Mouse (Mus musculus): ENCODE measurements around the gene Ilf3. TPM values are rescaled to one million over a fixed set of nuclear protein-coding genes. Genes with fewer than 3 reads are reported as not detected.
A peak's percentile ranks its signal among the peaks of the same experiment; 100 is the strongest.

Gene Ilf3
- polyA plus RNA-seq, 1 experiment: 40.1 TPM

DNA sequence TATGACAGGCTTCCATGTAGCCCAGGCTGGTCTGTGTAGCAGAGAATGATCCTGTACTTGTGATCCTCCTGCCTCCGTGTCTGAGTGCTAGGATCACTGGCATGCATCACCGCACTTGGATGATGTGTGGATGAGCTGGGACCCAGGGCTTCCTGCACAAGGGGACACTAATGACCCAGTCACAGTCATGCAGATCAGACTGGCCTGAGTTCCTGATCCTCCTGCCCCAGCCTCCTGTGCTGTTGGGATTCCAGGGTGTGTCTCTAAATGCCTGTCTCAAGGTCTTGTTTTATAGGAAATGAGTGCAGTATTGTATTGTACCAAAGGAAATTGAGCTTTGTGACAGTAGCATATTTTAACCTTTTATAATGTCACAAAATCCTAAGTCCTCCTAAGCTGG is 50.2 kb downstream of the Ilf3 start:
- H3K4me3 ChIP-seq (replicated peaks; ENCODE audit: control insufficient read depth, low read depth, low read length): no peak overlapping the region
- peaks cover 2% of the 10 kb centered on the region; the same call in 1 of the 2 replicates for H3K4me1 ChIP-seq (ENCODE audit: control insufficient read depth, insufficient read depth, low read length)
- WGBS: 90% methylated on average over 2 of the region's 2 CpGs
- H3K27ac ChIP-seq (ENCODE audit: control insufficient read depth, insufficient read depth, low read depth, low read length, poor library complexity): no peak overlapping the region
- TF ChIP-seq CTCF (IDR thresholded peaks at IDR 0.05; ENCODE audit: control insufficient read depth, insufficient read depth, low read length): no peak
- TF ChIP-seq POLR2A (IDR thresholded peaks at IDR 0.05; ENCODE audit: borderline replicate concordance, control insufficient read depth, low read depth, low read length): no peak

GRCm38 (mm10) chr9:21419646-21420045 is 52.0 kb downstream of the Ilf3 start:
- WGBS: 66% methylated on average over 2 of the region's 2 CpGs
- no peak overlapping the region for H3K27ac ChIP-seq (ENCODE audit: control insufficient read depth, insufficient read depth, low read depth, low read length, poor library complexity)
- H3K4me1 ChIP-seq (ENCODE audit: control insufficient read depth, insufficient read depth, low read length): peaks cover 2% of the 10 kb centered on the region; the same call in 1 of the 2 replicates
- H3K4me3 ChIP-seq (replicated peaks; ENCODE audit: control insufficient read depth, low read depth, low read length): no peak overlapping the region
- TF ChIP-seq POLR2A (IDR thresholded peaks at IDR 0.05; ENCODE audit: borderline replicate concordance, control insufficient read depth, low read depth, low read length) (no peak), CTCF (IDR thresholded peaks at IDR 0.05; ENCODE audit: control insufficient read depth, insufficient read depth, low read length) (no peak)

DNA sequence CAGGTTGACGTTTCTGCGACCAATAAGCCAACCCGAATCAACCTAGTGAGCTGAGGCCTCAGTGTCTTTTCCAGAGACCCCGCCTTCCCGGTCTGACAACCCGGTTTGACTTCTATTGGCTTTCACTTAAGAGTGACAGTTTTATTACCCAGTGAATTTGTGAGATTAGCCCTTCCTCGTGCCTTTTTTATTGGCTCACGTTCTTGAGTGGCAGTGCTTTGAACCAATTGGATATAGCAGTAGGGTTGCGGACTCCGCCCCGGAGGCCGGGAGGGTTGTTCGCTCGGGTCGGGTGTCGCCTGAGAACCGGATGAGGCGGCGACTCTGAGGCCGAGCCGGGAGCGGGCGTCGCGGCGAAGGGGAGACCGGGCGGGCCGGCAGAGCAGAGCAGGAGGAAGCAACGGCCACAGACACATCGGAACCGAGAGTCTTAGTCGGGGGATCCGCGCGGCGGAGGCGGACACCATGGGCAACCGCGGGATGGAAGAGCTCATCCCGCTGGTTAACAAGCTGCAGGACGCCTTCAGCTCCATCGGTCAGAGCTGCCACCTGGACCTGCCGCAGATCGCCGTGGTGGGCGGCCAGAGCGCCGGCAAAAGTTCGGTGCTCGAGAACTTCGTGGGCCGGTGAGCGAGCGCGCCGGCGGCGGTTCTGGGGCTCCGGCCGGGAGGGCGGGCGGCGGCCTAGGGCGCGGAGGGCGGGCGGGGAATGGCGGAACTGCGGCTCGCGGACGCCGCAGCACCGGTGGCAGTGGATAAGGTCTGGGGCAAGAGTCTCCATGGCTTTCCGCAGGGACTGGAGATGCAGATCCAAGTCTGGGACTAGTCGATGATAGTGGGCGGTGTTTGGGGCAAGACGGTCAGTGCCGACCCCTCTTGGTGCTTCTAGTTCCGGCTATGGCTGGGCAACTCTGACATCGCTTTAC is 57.2 kb downstream of the Ilf3 start, which contains the start of gene Dnm2:
Gene Dnm2 (plus strand): TSS at position 278 of the 925 bp plus-strand sequence.
- TF ChIP-seq POLR2A (IDR thresholded peaks at IDR 0.05; ENCODE audit: borderline replicate concordance, control insufficient read depth, low read depth, low read length) (peak; percentile 94), CTCF (IDR thresholded peaks at IDR 0.05; ENCODE audit: control insufficient read depth, insufficient read depth, low read length) (no peak)
- under 1% methylated on average over 82 of the region's 82 CpGs for WGBS
- peak within 1 kb of the TSS; percentile 97 for H3K27ac ChIP-seq (ENCODE audit: control insufficient read depth, insufficient read depth, low read depth, low read length, poor library complexity)
- peak within 1 kb of the TSS; percentile 100 for H3K4me3 ChIP-seq (replicated peaks; ENCODE audit: control insufficient read depth, low read depth, low read length)
- peaks cover 4% of the 10 kb centered on the region; the same call in 1 of the 2 replicates for H3K4me1 ChIP-seq (ENCODE audit: control insufficient read depth, insufficient read depth, low read length)

GRCm38 (mm10) chr9:21425556-21425945 is 57.9 kb downstream of the Ilf3 start:
- Histone ChIP-seq H3K4me3 (replicated peaks; ENCODE audit: control insufficient read depth, low read depth, low read length) (peak overlapping the region; percentile 100), H3K4me1 (ENCODE audit: control insufficient read depth, insufficient read depth, low read length) (peaks cover 5% of the 10 kb centered on the region; the same call in 1 of the 2 replicates), H3K27ac (ENCODE audit: control insufficient read depth, insufficient read depth, low read depth, low read length, poor library complexity) (peak overlapping the region; percentile 97)
- TF ChIP-seq CTCF (IDR thresholded peaks at IDR 0.05; ENCODE audit: control insufficient read depth, insufficient read depth, low read length) (no peak), POLR2A (IDR thresholded peaks at IDR 0.05; ENCODE audit: borderline replicate concordance, control insufficient read depth, low read depth, low read length) (no peak)
- under 1% methylated on average over 6 of the region's 6 CpGs for WGBS

- H3K4me3 ChIP-seq (replicated peaks; ENCODE audit: control insufficient read depth, low read depth, low read length): peak overlapping the region; percentile 100
- 0% methylated on average over 1 of the region's 1 CpGs for WGBS
- TF ChIP-seq POLR2A (IDR thresholded peaks at IDR 0.05; ENCODE audit: borderline replicate concordance, control insufficient read depth, low read depth, low read length): no peak
- no peak for TF ChIP-seq CTCF (IDR thresholded peaks at IDR 0.05; ENCODE audit: control insufficient read depth, insufficient read depth, low read length)
- peak overlapping the region; percentile 97 for H3K27ac ChIP-seq (ENCODE audit: control insufficient read depth, insufficient read depth, low read depth, low read length, poor library complexity)
- peaks cover 7% of the 10 kb centered on the region; the same call in 1 of the 2 replicates for H3K4me1 ChIP-seq (ENCODE audit: control insufficient read depth, insufficient read depth, low read length)
These were observed 58.3 kb downstream of the Ilf3 start for GRCm38 (mm10) chr9:21426013-21426412.

DNA sequence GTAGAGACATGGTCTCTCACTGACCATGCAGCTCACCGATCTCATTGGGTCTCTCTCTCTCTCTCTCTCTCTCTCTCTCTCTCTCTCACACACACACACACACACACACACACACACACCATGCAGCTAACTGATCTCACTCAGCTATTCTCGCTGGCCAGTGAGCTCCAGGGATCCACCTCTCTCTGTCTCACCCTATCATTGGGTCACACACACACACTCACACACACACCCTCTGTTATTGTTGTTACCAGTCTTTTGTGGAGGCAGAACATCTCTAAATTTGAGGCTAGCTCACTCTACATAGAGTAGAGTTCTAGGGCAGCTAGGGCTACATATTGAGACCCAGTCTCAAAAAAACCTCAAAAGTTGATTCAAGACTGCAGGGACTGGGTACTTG is 58.9 kb downstream of the Ilf3 start:
- TF ChIP-seq CTCF (IDR thresholded peaks at IDR 0.05; ENCODE audit: control insufficient read depth, insufficient read depth, low read length) (no peak), POLR2A (IDR thresholded peaks at IDR 0.05; ENCODE audit: borderline replicate concordance, control insufficient read depth, low read depth, low read length) (no peak)
- H3K27ac ChIP-seq (ENCODE audit: control insufficient read depth, insufficient read depth, low read depth, low read length, poor library complexity): no peak overlapping the region
- 26% methylated on average over 2 of the region's 2 CpGs for WGBS
- peaks cover 8% of the 10 kb centered on the region for H3K4me1 ChIP-seq (ENCODE audit: control insufficient read depth, insufficient read depth, low read length)
- peak overlapping the region; percentile 6 for H3K4me3 ChIP-seq (replicated peaks; ENCODE audit: control insufficient read depth, low read depth, low read length)

- peaks cover 8% of the 10 kb centered on the region for H3K4me1 ChIP-seq (ENCODE audit: control insufficient read depth, insufficient read depth, low read length)
- H3K4me3 ChIP-seq (replicated peaks; ENCODE audit: control insufficient read depth, low read depth, low read length): no peak overlapping the region
- no peak overlapping the region for H3K27ac ChIP-seq (ENCODE audit: control insufficient read depth, insufficient read depth, low read depth, low read length, poor library complexity)
- TF ChIP-seq CTCF (IDR thresholded peaks at IDR 0.05; ENCODE audit: control insufficient read depth, insufficient read depth, low read length) (no peak), POLR2A (IDR thresholded peaks at IDR 0.05; ENCODE audit: borderline replicate concordance, control insufficient read depth, low read depth, low read length) (no peak)
- WGBS: 89% methylated on average over 2 of the region's 2 CpGs
These were observed 60.1 kb downstream of the Ilf3 start for GRCm38 (mm10) chr9:21427773-21428172.

- Histone ChIP-seq H3K4me3 (replicated peaks; ENCODE audit: control insufficient read depth, low read depth, low read length) (no peak overlapping the region), H3K27ac (ENCODE audit: control insufficient read depth, insufficient read depth, low read depth, low read length, poor library complexity) (no peak overlapping the region), H3K4me1 (ENCODE audit: control insufficient read depth, insufficient read depth, low read length) (peaks cover 8% of the 10 kb centered on the region)
- WGBS: 78% methylated on average over 6 of the region's 6 CpGs
- no peak for TF ChIP-seq POLR2A (IDR thresholded peaks at IDR 0.05; ENCODE audit: borderline replicate concordance, control insufficient read depth, low read depth, low read length)
- no peak for TF ChIP-seq CTCF (IDR thresholded peaks at IDR 0.05; ENCODE audit: control insufficient read depth, insufficient read depth, low read length)
These were observed 60.5 kb downstream of the Ilf3 start for GRCm38 (mm10) chr9:21428178-21428577.
